Mouse (Mus musculus) stomach, embryonic 15.5 days (tissue): Measurements from ENCODE around the gene Gm28551. TPM values are rescaled to one million over a fixed set of nuclear protein-coding genes. Genes with fewer than 3 reads are reported as not detected.

Experiments
- ATAC-seq: fragments of 200-750 bp; cut with Nextera tagmentation; 2 replicates; pipeline ENCODE4 v1.8.0; 2017; ENCODE audit warnings: low read depth, moderate number of reproducible peaks, moderate TSS enrichment; ENCODE audit not compliant: insufficient read depth, low FRiP score
- H3K27ac ChIP-seq: fragments of 300-500 bp; sonication (generic); 2 replicates; pipeline ENCODE4 v1.5.1; 2015; ENCODE audit warnings: mild to moderate bottlenecking, inconsistent platforms
- H3K27me3 ChIP-seq: fragments of 300-500 bp; sonication (generic); replicated peaks from 2 replicates; pipeline ENCODE4 v1.6.1; 2015; ENCODE audit warnings: inconsistent platforms
- H3K36me3 ChIP-seq: fragments of 300-500 bp; sonication (generic); 2 replicates; pipeline ENCODE4 v1.6.1; 2015; ENCODE audit warnings: inconsistent platforms
- H3K4me1 ChIP-seq: fragments of 300-500 bp; sonication (generic); 2 replicates; pipeline ENCODE4 v1.6.1; 2015; ENCODE audit warnings: inconsistent platforms
- H3K4me2 ChIP-seq: fragments of 300-500 bp; sonication (generic); 2 replicates; pipeline ENCODE4 v1.6.1; 2015; ENCODE audit warnings: mild to moderate bottlenecking, inconsistent platforms
- H3K4me3 ChIP-seq: fragments of 300-500 bp; sonication (generic); replicated peaks from 2 replicates; pipeline ENCODE4 v1.5.1; 2015; ENCODE audit warnings: inconsistent platforms
- H3K9ac ChIP-seq: fragments of 300-500 bp; sonication (generic); 2 replicates; pipeline ENCODE4 v1.6.1; 2015; ENCODE audit warnings: inconsistent platforms
- H3K9me3 ChIP-seq: fragments of 300-500 bp; sonication (generic); 2 replicates; pipeline ENCODE4 v1.6.1; 2016; ENCODE audit warnings: inconsistent platforms
- WGBS: fragments of 180-500 bp; shearing (Covaris S2); methylation state at CpG from one replicate; pipeline ENCODE4 v1.1.7; 2015; 5-methylcytosine and 5-hydroxymethylcytosine counted together
- polyA plus RNA-seq: library from polyadenylated mRNA; unstranded; fragments of >200 nt; fragmentation: Nextera tagmentation; extraction: Ambion mirVana; gene quantifications from 2 replicates; pipeline ENCODE4 v1.2.1, GENCODE M21; 2015

Gm28551 gene
- polyA plus RNA-seq, 1 experiment from 2014 or later, result 0.73 TPM

DNA sequence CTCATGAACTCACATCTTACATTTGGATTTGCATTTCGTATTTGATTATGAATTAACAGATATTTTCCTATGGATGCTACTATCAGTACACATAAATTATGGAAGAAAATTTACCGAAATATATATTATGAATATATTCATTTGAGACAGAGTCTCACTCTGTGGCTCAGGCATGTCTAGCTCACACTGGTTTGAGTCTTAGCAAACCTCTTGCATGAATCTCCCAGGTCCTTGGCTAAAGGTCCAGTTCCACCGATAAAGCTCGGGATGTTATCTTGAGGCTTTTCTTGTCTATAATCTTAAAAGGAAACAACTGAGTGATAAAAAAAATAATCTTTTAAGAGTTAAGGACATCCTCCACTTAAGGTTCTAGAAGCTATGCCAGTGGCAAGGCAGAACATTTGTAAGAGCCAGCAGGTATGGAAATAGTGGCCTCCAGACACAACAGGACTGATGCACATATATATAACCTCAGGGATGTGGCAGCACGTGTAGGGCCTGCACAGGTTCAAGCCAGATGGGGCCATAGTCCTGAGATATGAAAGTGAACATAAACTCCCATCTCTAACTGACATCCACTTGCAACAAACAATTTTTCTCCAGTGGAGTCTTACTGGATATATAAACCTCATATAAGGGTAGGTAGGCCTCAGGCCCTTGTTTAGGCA is 27.5 kb downstream of the Gm28551 start:
- ATAC-seq, result no peak
- H3K27ac ChIP-seq, result no peak overlapping the region
- H3K9ac ChIP-seq, result no peak overlapping the region
- H3K4me2 ChIP-seq, result no peak overlapping the region
- no peaks in the 10 kb centered on the region for H3K4me1 ChIP-seq
- no peak overlapping the region for H3K4me3 ChIP-seq
- 91% methylated on average over 5 of the region's 5 CpGs for WGBS
- no peaks in the 10 kb centered on the region for H3K36me3 ChIP-seq
- H3K27me3 ChIP-seq, result no peaks in the 10 kb centered on the region
- H3K9me3 ChIP-seq, result no peaks in the 10 kb centered on the region

DNA sequence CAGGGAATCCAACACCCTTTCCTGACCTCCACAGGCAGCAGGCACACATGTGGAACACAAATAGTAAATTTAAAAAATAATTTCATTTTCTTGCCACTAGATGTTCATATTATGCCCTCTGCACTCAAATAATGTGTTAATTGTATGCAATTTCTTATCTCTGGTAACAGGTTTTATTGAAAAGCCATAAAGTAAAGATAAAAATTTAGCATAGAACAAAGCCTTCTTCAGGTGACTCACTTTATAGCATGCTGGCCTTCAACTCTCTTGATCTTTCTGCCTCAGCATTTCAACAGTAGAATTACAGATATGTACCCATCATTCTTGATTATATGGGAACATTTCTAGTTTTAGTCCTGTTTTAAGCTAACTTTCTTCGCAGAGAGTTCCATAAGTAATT is 28.2 kb downstream of the Gm28551 start:
- 88% methylated on average over 1 of the region's 1 CpGs for WGBS

DNA sequence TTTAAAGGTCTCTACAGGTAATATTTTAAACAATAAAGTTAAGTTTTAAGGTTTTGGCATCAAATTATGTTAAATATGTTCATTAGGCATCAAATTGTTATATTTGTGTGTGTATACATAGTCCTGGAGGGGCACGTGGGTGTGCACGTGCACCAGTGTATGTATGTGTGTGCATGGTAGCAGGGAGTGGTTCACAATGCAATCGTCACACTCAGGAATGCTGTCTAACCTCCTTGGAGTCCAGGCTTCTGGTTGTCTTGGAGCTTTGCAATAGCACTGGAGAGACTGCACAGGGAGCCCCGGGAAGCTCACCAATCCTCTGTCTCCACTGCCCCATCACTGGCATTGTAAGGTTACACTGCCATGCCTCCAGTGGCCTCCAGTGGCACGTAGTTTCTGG is 29.2 kb downstream of the Gm28551 start:
- H3K9ac ChIP-seq, result no peak overlapping the region

More for the DNA sequence above, 28.2 kb downstream of the Gm28551 start:
- no peak overlapping the region for H3K4me3 ChIP-seq
- H3K4me1 ChIP-seq, result no peaks in the 10 kb centered on the region
- no peak overlapping the region for H3K4me2 ChIP-seq
- no peak overlapping the region for H3K9ac ChIP-seq
- H3K27me3 ChIP-seq, result no peaks in the 10 kb centered on the region
- no peak for ATAC-seq
- no peak overlapping the region for H3K27ac ChIP-seq
- H3K9me3 ChIP-seq, result no peaks in the 10 kb centered on the region
- no peaks in the 10 kb centered on the region for H3K36me3 ChIP-seq

DNA sequence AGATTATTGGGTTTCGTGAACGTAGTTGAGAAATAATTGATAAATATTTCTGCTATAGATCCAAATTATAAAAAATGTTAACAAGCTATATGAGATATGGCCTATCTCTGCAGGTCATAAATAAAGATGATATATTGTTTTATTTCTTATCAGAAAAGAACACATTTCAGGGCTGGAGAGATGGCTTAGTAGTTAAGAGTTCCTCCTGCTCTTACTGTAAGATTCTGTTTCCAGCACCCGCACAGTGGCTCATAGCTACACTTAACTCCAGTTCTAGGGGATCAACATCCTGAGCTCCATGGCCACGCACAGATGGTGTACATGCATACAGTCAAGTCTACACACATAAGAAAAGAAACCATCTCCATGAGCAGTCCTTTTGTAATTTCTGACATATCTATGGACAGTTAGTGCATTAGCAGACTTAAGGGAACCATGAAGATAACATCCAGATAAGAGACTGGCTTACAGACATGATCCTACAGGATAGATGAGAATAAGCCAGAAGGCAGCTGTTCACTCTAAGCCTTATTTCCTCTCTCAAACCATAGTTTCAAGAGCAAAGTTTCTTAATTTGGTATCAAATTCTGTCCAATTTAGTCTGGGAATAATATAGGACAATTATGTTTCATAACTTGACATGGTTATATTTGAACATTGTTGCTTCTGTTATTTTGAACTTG is 30.7 kb downstream of the Gm28551 start:
- WGBS, result 93% methylated on average over 4 of the region's 4 CpGs

More for the DNA sequence above, 29.2 kb downstream of the Gm28551 start:
- Histone ChIP-seq H3K4me2 (no peak overlapping the region), H3K36me3 (no peaks in the 10 kb centered on the region), H3K4me1 (no peaks in the 10 kb centered on the region), H3K4me3 (no peak overlapping the region), H3K27me3 (no peaks in the 10 kb centered on the region), H3K27ac (no peak overlapping the region), H3K9me3 (no peaks in the 10 kb centered on the region)
- WGBS, result 92% methylated on average over 5 of the region's 5 CpGs
- ATAC-seq, result no peak

DNA sequence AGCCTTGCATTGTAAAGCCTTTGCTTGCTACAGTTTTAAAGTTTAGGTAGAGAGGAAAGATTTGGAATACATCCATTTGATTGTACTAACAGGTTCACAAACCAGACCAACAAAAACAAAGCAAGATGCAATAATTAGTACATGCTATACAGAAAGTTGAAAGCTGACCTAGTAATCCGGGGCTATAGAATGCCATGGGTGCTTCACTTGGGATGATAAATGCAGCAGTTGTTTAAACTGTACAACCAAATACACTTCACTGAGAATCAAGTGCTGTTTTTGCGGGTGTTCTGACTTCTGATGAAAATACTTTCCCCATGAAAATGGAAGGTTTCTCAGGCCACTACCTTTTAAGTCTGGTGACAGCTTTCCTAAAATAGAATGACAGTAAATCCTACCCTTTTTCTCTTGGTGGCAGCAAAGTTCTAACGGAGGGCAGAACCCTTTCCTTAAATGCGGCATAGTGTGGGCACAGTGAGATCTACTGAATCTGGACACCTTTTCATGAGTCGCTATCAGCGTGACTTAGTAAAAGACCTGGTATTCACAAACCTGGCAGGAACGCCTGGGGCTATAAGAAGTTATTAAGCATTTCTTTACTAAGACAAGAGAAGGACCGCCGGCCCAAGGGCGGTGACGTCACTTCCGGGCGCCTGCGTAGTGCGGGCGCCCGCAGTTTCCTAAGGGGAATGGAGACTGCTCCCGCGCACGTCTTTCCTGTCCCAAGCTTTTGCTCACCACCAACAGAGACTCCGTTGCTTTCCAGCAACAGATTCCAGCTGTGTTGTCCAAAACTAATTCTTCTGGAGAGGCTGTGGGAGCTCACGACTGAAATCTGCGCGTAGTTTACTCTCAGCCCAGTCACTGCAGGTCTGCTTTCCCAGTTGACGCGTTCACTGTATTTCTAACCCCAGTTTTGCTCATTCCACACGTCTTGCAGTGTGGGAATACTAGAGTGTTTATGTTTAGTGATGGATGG is 39.2 kb downstream of the Gm28551 start, which contains the start of gene Osgepl1:
Osgepl1 (plus strand) TSS at position 636 of the 979 bp plus-strand sequence.
- Histone ChIP-seq H3K9me3 (no peaks in the 10 kb centered on the region), H3K4me1 (no peaks in the 10 kb centered on the region; the same call in 1 of the 2 replicates)
- 2% methylated on average over 27 of the region's 27 CpGs for WGBS

More for the DNA sequence above, 30.7 kb downstream of the Gm28551 start:
- no peaks in the 10 kb centered on the region for H3K27me3 ChIP-seq
- H3K4me1 ChIP-seq, result no peaks in the 10 kb centered on the region
- no peak overlapping the region for H3K27ac ChIP-seq
- H3K36me3 ChIP-seq, result no peaks in the 10 kb centered on the region; the same call in 1 of the 2 replicates
- H3K9ac ChIP-seq, result no peak overlapping the region
- no peaks in the 10 kb centered on the region for H3K9me3 ChIP-seq
- ATAC-seq, result no peak
- H3K4me2 ChIP-seq, result no peak overlapping the region
- no peak overlapping the region for H3K4me3 ChIP-seq

DNA sequence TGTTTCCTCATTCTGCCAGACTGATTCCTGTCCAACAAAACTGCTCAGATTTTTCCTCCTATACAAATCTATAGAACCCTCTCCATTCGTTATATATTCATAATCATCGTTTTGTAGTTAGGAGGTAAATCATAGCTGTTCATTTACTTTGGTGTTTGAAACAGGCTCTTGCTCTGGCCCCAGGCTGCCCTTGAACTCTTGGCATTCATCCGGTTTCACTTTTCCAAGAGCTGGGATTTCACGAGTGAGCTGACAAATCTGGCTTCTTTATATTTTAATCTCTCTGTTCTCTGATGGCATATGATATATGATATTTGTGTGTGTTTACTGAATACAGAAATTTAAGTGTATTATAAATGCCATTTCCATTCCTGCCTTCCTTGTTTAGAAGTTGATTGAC is 52.0 kb downstream of the Gm28551 start:
- no peak for ATAC-seq
- H3K36me3 ChIP-seq, result no peaks in the 10 kb centered on the region
- H3K4me3 ChIP-seq, result no peak overlapping the region
- no peaks in the 10 kb centered on the region for H3K27me3 ChIP-seq
- WGBS, result 82% methylated on average over 4 of the region's 4 CpGs
- H3K27ac ChIP-seq, result no peak overlapping the region
- H3K4me1 ChIP-seq, result no peaks in the 10 kb centered on the region
- H3K9ac ChIP-seq, result no peak overlapping the region
- no peak overlapping the region for H3K4me2 ChIP-seq
- no peaks in the 10 kb centered on the region for H3K9me3 ChIP-seq

More for the DNA sequence above, 39.2 kb downstream of the Gm28551 start, which contains the start of gene Osgepl1:
- Histone ChIP-seq H3K27ac (peak within 1 kb of the TSS; percentile 90), H3K9ac (peak within 1 kb of the TSS; percentile 52), H3K27me3 (no peaks in the 10 kb centered on the region), H3K4me2 (peak within 1 kb of the TSS; percentile 60), H3K4me3 (peak within 1 kb of the TSS; percentile 62), H3K36me3 (no peaks in the 10 kb centered on the region; the same call in 1 of the 2 replicates)
- peak; percentile 96 for ATAC-seq

DNA sequence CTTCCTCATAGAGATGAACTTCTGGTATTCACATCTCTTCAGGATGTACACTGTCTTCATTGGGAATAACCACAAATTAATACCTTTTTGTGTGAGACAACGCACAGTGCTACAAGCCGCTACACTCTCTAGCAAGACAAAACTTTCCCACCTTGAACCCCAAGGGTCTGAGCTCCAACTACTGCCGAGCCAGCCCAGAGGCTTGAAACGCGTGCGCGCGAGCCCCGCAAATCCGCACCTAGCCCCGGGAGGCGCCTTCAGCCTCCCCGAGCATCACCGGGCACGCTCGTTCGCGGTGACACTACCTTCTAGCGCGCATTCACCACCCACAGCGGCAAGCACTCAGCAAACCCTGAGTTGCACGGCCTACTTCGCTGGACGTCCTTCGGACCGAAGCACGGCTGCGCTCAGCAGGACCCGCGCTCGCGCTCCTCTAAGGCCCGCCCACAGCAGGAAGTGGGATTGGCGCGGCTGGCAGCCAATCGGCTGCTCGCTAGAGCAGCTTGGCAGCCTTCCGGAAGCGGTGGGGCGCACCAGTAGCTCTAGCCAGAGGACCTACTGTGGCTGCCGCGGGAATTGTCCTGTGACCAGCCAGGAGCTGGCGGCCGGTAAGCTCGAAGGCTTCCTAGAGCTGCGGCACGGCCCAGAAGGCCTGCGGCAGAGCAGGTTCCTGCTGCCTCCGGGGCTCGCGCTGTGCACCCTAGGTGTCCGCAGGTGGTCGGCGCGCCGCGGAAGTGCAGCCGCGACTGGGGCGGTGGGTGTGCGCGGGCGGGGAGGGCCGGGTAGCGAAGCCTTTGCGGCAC is 55.7 kb downstream of the Gm28551 start, which contains the start of the genes Pms1, Ormdl1 and Gm28778:
Pms1 (minus strand) TSS at position 438 of the 803 bp plus-strand sequence.
Ormdl1 (plus strand) TSS at position 515 of the 803 bp plus-strand sequence.
Gm28778 (plus strand) TSS at position 531 of the 803 bp plus-strand sequence.
- WGBS, result under 1% methylated on average over 66 of the region's 66 CpGs
- peak within 1 kb of the TSS; percentile 78 for H3K9ac ChIP-seq
- no peaks in the 10 kb centered on the region for H3K9me3 ChIP-seq
- H3K4me1 ChIP-seq, result no peaks in the 10 kb centered on the region
- H3K36me3 ChIP-seq, result no peaks in the 10 kb centered on the region
- H3K27ac ChIP-seq, result peak within 1 kb of the TSS; percentile 88
- peak within 1 kb of the TSS; percentile 61 for H3K4me2 ChIP-seq
- ATAC-seq, result peak; percentile 98
- no peaks in the 10 kb centered on the region for H3K27me3 ChIP-seq
- H3K4me3 ChIP-seq, result peak within 1 kb of the TSS; percentile 90

DNA sequence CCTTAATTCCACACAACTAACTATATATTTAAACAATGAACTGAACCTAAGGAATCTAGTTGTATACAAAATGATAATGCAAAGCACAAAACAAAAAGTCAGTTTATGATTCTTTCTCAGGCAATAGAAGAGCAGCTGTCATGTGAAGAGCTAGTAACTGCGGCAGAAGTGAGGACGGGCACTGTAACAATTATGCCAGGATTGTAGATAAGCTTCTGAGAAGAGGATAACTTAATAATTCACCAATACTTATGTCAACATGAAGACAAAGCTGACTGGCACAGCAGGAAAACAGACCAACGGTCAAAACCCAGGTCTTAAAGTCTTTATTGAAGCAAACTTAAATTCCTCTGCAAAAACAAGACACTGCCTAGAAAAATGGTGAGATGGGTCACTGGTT is 61.3 kb downstream of the Gm28551 start:
- Histone ChIP-seq H3K27ac (no peak overlapping the region), H3K9me3 (no peaks in the 10 kb centered on the region), H3K4me3 (no peak overlapping the region), H3K27me3 (no peaks in the 10 kb centered on the region), H3K36me3 (no peaks in the 10 kb centered on the region), H3K4me2 (no peak overlapping the region), H3K4me1 (no peaks in the 10 kb centered on the region), H3K9ac (no peak overlapping the region)
- no peak for ATAC-seq
- 75% methylated on average over 3 of the region's 3 CpGs for WGBS

Other genes starting within 250 kb of the Gm28551 start
- not detected in 2 replicates for gene 1700019A02Rik, start 165.0 kb downstream of the Gm28551 start, polyA plus RNA-seq
- gene Pms1, start 55.6 kb downstream of the Gm28551 start, polyA plus RNA-seq, result 13.3 and 15.8 TPM in 2 replicates
- gene Ormdl1, start 55.6 kb downstream of the Gm28551 start, polyA plus RNA-seq, result 45.4 and 48.4 TPM in 2 replicates
- not detected in 2 replicates for gene Gm28778, start 55.6 kb downstream of the Gm28551 start, polyA plus RNA-seq
- gene Osgepl1, start 39.0 kb downstream of the Gm28551 start, polyA plus RNA-seq, result 22.0 and 24.1 TPM in 2 replicates
- gene Asdurf, start within 50 bp of the Gm28551 start, polyA plus RNA-seq, result 1.5 and 8.3 TPM in 2 replicates
- gene Asnsd1, start 85 bp upstream of the Gm28551 start, polyA plus RNA-seq, result 70.2 and 70.3 TPM in 2 replicates